Mouse (Mus musculus) brain, embryonic 14.5 days (tissue): Measurements from ENCODE around the gene Tox2.

Source experiments
- CTCF ChIP-seq: fragments of 200-500 bp; IDR thresholded peaks from 2 replicates; pipeline ENCODE4 v1.5.1; 2012; ENCODE audit warnings: inconsistent platforms, mild to moderate bottlenecking, moderate library complexity, borderline replicate concordance; ENCODE audit not compliant: insufficient read depth, insufficient read length; ENCODE audit errors: extremely low read depth
- POLR2A ChIP-seq: fragments of 200-500 bp; IDR thresholded peaks from 2 replicates; pipeline ENCODE4 v1.6.1; 2012; ENCODE audit warnings: mild to moderate bottlenecking, inconsistent platforms, borderline replicate concordance; ENCODE audit not compliant: poor library complexity, insufficient read depth, insufficient read length, severe bottlenecking; ENCODE audit errors: extremely low read depth

DNA sequence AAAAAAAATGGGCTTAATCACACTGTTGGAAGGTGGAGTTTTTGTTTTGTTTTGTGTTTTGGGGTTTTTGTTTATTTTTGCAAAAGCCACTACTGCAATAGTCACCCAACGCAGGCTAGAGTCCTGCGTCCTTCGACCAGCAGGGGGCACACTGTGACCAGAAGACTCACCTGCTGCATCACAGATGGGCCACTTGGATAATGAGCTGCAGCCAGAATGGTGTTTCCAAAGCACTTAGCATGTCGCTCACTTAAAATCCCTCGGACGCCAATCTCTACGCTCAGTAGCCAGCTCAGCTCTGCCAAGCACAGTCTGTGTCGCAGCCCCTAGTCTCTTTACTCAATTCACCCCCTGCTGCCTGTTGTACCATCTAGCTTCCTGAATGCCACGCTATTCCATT lies 137.3 kb downstream of the Tox2 start:
- TF ChIP-seq CTCF (peak; percentile 85), POLR2A (no peak)
